Mouse (Mus musculus): Measurements from ENCODE around the gene Ryr2.

DNA sequence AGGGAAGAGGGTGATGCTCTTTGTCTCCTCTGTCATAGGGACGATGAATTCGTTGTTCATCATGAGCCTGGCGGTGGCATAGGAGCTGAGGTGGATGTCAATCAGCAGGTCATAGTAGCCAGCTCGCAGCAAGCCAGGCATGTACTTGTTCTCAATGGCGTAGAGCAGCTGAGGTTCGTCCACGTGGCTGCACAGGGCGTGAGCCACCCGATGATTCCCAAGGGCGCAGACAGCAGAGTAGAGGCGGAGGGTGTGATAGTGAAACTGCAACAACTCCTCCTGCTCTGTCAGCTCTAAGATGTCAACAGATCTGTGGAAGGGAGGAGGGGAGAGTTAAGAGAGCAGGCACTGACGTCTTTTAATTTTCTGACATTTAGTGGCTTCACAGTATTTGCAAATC lies 368.5 kb downstream of the Ryr2 start:
- no peak for TF ChIP-seq CTCF (conservative IDR thresholded peaks at IDR 0.05; ENCODE audit: insufficient read depth, insufficient read length, low read depth, low read length)
- TF ChIP-seq POLR2A (IDR thresholded peaks at IDR 0.05; ENCODE audit: low read depth, low read length) = no peak

Measured in kidney, adult 2 months (tissue).